Mouse (Mus musculus): ENCODE data around the gene Cyp2c23.

GRCm38 (mm10) chr19:43977799-43978198 is 51.2 kb downstream of the Cyp2c23 start:
- TF ChIP-seq MAFK (IDR thresholded peaks at IDR 0.05; ENCODE audit: insufficient read depth, low read depth, low read length): no peak
- TF ChIP-seq HCFC1 (IDR thresholded peaks at IDR 0.05; ENCODE audit: borderline replicate concordance, insufficient read depth, low read length): no peak
